Mouse (Mus musculus) kidney, embryonic 15.5 days (tissue): Measurements from ENCODE around the gene Bax. TPM values are rescaled to one million over a fixed set of nuclear protein-coding genes. Genes with fewer than 3 reads are reported as not detected.

ENCODE experiments used
- ATAC-seq: fragments of 200-750 bp; cut with Nextera tagmentation; replicated peaks from 2 replicates; pipeline ENCODE4 v1.8.0; 2017; ENCODE audit warnings: moderate TSS enrichment; ENCODE audit not compliant: low FRiP score
- H3K27ac ChIP-seq: fragments of 300-500 bp; sonication (generic); 2 replicates; pipeline ENCODE4 v1.5.1; 2015; ENCODE audit warnings: mild to moderate bottlenecking, inconsistent platforms
- H3K27me3 ChIP-seq: fragments of 300-500 bp; sonication (generic); 2 replicates; pipeline ENCODE4 v1.6.1; 2015; ENCODE audit warnings: inconsistent platforms
- H3K36me3 ChIP-seq: fragments of 300-500 bp; sonication (generic); 2 replicates; pipeline ENCODE4 v1.6.1; 2015; ENCODE audit warnings: inconsistent platforms
- H3K4me1 ChIP-seq: fragments of 300-500 bp; sonication (generic); 2 replicates; pipeline ENCODE4 v1.6.1; 2015; ENCODE audit warnings: inconsistent platforms
- H3K4me2 ChIP-seq: fragments of 300-500 bp; sonication (generic); 2 replicates; pipeline ENCODE4 v1.6.1; 2015; ENCODE audit warnings: moderate library complexity, mild to moderate bottlenecking, inconsistent platforms
- H3K4me3 ChIP-seq: fragments of 300-500 bp; sonication (generic); replicated peaks from 2 replicates; pipeline ENCODE4 v1.5.1; 2015; ENCODE audit warnings: mild to moderate bottlenecking, inconsistent platforms
- H3K9ac ChIP-seq: fragments of 300-500 bp; sonication (generic); 2 replicates; pipeline ENCODE4 v1.6.1; 2015; ENCODE audit warnings: mild to moderate bottlenecking, inconsistent platforms
- H3K9me3 ChIP-seq: fragments of 300-500 bp; sonication (generic); replicated peaks from 2 replicates; pipeline ENCODE4 v1.6.1; 2016; ENCODE audit warnings: inconsistent platforms
- WGBS: fragments of 180-500 bp; shearing (Covaris S2); methylation state at CpG from one replicate; pipeline ENCODE4 v1.1.7; 2015; ENCODE audit warnings: mixed read lengths; 5-methylcytosine and 5-hydroxymethylcytosine counted together
- microRNA-seq: library from miRNA; unstranded; fragments of <30 nt; microRNA quantifications from one replicate; pipeline ENCODE4, GENCODE M21; 2016
- polyA plus RNA-seq: library from polyadenylated mRNA; unstranded; fragments of >200 nt; fragmentation: Nextera tagmentation; extraction: Ambion mirVana; gene quantifications from 2 replicates; pipeline ENCODE4 v1.2.1, GENCODE M21; 2015

Bax gene
- polyA plus RNA-seq, 1 experiment from 2014 or later: 195 TPM

DNA sequence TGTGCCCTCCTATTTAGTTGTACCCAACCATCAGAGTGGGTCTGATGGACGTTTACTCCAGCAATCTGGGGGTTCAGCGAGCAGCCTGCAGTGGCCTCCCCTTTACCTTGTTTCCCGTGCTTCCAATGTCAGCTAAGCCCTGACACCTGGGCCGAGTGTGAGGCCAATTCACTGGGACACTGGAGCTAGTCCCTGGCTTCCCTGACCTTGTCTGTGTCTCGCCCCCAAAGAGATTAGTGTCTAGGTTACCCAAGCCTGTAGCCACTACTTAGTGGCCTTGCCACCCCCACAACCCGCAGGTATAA lies 46.1 kb downstream of the Bax start, which contains the start of gene Lhb:
TSS of gene Lhb (plus strand) at position 206 of the 305 bp plus-strand sequence.
- Histone ChIP-seq H3K9me3 (no peaks in the 10 kb centered on the region), H3K4me3 (no peak within 1 kb of the TSS), H3K27ac (no peak within 1 kb of the TSS), H3K4me1 (peaks cover 27% of the 10 kb centered on the region), H3K36me3 (peaks cover 50% of the 10 kb centered on the region), H3K27me3 (peaks cover 56% of the 10 kb centered on the region), H3K4me2 (peak within 1 kb of the TSS; percentile 36), H3K9ac (no peak within 1 kb of the TSS)
- no peak for ATAC-seq
- 50% methylated on average over 6 of the region's 6 CpGs for WGBS

- ATAC-seq: no peak
- H3K27ac ChIP-seq: no peak overlapping the region
- H3K4me2 ChIP-seq: peak overlapping the region; percentile 36
- WGBS: 13% methylated on average over 27 of the region's 27 CpGs
- no peak overlapping the region for H3K9ac ChIP-seq
- peaks cover 45% of the 10 kb centered on the region for H3K36me3 ChIP-seq
- H3K9me3 ChIP-seq: no peaks in the 10 kb centered on the region
- H3K4me3 ChIP-seq: no peak overlapping the region
- H3K27me3 ChIP-seq: peaks cover 62% of the 10 kb centered on the region
- peaks cover 32% of the 10 kb centered on the region for H3K4me1 ChIP-seq
Measured at GRCm38 (mm10) chr7:45419859-45420614, 46.7 kb downstream of the Bax start.

- H3K27ac ChIP-seq: no peak overlapping the region
- H3K27me3 ChIP-seq: peaks cover 81% of the 10 kb centered on the region
- no peak for ATAC-seq
- H3K9ac ChIP-seq: 0 out of 2 replicates have a peak overlapping the region, but pooled peaks have one; percentile 14
- H3K4me1 ChIP-seq: peaks cover 52% of the 10 kb centered on the region
- H3K36me3 ChIP-seq: peaks cover 25% of the 10 kb centered on the region
- WGBS: 8% methylated on average over 13 of the region's 13 CpGs
- no peaks in the 10 kb centered on the region for H3K9me3 ChIP-seq
- H3K4me2 ChIP-seq: peak overlapping the region; percentile 23; the same call in 1 of the 2 replicates
- no peak overlapping the region for H3K4me3 ChIP-seq
Measured at GRCm38 (mm10) chr7:45417962-45418492, 48.7 kb downstream of the Bax start.

DNA sequence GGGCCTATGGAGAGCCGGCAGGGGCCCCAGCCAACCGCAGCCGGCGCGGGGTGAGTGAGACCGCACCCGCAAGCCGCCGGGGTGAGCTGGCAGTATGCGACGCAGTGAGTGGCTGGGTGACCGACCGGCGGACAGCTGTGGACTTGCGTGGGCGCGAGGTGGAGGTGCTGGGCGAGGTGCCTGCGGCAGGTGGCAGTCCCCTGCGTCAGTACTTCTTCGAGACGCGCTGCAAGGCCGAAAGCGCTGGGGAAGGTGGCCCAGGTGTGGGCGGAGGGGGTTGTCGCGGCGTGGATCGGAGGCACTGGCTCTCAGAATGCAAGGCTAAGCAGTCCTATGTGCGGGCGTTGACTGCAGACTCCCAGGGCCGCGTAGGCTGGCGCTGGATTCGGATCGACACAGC lies 51.1 kb downstream of the Bax start:
- 9% methylated on average over 37 of the region's 37 CpGs for WGBS
- peak overlapping the region; percentile 29 for H3K4me3 ChIP-seq
- H3K4me1 ChIP-seq: peaks cover 54% of the 10 kb centered on the region
- peak overlapping the region; percentile 26; the same call in 1 of the 2 replicates for H3K9ac ChIP-seq
- peaks cover 97% of the 10 kb centered on the region for H3K27me3 ChIP-seq
- H3K36me3 ChIP-seq: peaks cover under 1% of the 10 kb centered on the region
- ATAC-seq: no peak
- no peaks in the 10 kb centered on the region for H3K9me3 ChIP-seq
- peak overlapping the region; percentile 52 for H3K4me2 ChIP-seq
- H3K27ac ChIP-seq: no peak overlapping the region

DNA sequence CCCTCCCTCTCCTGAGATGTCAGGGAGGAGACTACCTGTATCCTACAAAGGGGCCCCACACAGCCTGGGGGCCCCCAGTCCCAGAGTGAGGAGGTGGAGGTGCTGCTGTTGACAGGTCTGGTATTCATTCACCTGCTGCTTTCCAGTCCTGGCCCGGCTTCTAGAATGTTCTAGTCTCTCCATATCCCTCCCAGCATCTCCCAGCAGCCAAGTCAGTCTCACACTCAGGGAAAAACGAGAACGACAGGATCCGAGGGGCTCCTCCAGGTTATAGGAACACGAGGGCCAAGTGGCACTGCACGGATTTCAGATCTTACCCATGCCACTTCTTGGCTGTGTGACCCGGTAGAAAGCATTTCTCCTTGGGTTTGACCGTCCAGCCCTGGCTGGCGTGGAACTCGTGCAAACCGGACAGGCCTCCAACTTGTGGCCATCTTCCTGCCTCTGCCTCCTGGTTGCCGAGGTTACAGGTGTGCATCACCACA lies 51.9 kb downstream of the Bax start:
- Histone ChIP-seq H3K4me1 (peaks cover 46% of the 10 kb centered on the region), H3K9ac (no peak overlapping the region), H3K9me3 (no peaks in the 10 kb centered on the region), H3K27ac (no peak overlapping the region), H3K36me3 (no peaks in the 10 kb centered on the region), H3K27me3 (peaks cover 97% of the 10 kb centered on the region), H3K4me2 (peak overlapping the region; percentile 92), H3K4me3 (no peak overlapping the region; the same call in 1 of the 2 replicates)
- WGBS: 43% methylated on average over 12 of the region's 12 CpGs
- ATAC-seq: no peak

DNA sequence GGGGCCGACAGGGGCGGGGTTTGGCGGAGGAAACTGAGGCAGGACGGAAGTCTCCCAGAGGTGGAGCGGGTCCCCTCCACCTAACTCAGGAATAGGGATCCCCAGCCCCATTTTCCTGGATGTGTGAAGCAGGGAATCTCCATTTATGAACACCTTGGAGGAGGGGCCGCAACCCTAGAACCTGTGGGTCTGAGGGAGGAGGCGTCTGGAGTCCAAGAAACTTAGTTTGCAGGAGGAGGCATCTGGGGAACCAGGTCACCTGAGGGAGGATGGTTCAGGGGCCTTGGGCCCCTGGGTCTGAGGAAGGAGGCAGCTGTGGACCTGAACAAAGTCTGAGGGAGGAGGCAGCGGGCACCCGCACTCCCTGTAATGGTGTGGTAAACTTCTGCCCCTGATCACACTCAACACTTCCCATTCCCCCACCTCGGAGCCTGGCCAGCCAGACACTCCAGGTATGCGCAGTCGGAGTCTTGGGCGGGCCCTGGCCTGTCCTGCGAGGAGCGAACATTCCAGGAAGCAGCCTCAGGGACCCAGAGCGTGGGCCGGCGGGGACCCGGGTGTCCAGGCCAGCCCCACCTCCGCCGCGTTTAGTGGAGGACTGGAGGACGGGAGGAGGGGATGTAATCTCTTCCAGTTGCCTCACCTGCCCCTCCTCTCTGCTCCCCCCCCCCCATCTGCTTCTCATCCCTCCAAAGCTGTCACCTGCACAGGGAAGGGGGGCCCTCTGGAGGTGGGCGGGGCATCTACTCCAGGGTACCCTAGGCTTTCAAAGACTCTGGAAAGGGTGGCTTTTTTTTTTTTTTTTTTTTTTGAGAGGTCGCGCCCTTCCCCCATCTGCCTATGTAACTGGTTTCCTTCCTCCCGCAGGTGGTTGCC lies 52.6 kb downstream of the Bax start:
- WGBS: 2% methylated on average over 27 of the region's 27 CpGs
- Histone ChIP-seq H3K27me3 (peaks cover 97% of the 10 kb centered on the region), H3K9ac (peak overlapping the region; percentile 52), H3K9me3 (no peaks in the 10 kb centered on the region), H3K27ac (peak overlapping the region; percentile 42; the same call in 1 of the 2 replicates), H3K36me3 (no peaks in the 10 kb centered on the region), H3K4me1 (peaks cover 45% of the 10 kb centered on the region), H3K4me2 (peak overlapping the region; percentile 92), H3K4me3 (peak overlapping the region; percentile 55)
- peak; percentile 31 for ATAC-seq

DNA sequence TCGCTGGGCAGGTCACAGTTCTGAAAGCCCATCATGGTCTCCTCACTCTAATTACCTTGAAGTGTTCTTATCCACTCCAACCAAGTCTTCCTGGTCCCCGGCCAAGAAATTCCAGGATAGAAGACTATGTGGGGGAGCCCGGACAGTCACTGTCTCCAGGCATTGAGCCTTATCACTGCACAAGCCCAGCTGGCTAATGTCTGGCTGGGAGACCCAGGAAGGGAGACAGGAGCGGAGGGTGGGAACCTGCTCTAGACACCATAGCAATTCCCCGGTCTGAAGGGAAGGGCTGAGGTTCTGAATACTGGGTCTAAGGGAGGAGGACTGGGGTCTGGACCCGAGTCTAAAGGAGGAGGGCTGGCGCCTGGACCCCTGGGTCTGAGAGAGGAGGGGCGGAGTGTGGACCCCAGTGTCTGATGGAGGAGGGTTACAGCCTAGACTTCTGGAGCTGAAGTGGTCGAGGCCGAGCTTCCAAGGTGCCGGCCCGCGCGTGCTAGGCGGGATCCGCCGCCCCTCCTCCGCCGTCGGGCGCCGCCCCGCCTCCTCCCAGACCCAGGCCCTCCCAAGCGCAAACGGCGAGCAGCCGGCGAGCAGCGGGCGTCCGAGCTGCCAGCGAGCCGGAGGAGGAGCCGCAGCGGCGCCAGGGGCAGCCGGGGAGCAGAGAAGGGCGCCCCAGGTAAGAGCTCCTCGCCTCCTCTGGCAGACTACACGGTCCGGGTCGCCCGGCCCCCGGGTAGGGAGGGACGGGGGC lies 53.4 kb downstream of the Bax start, which contains the start of gene Ntf5:
TSS of gene Ntf5 (plus strand) at position 583 of the 751 bp plus-strand sequence.
- peak within 1 kb of the TSS; percentile 55 for H3K4me3 ChIP-seq
- peaks cover 42% of the 10 kb centered on the region for H3K4me1 ChIP-seq
- no peaks in the 10 kb centered on the region for H3K9me3 ChIP-seq
- H3K36me3 ChIP-seq: no peaks in the 10 kb centered on the region
- peaks cover 97% of the 10 kb centered on the region for H3K27me3 ChIP-seq
- H3K27ac ChIP-seq: peak within 1 kb of the TSS; percentile 42; the same call in 1 of the 2 replicates
- peak within 1 kb of the TSS; percentile 92 for H3K4me2 ChIP-seq
- 2% methylated on average over 35 of the region's 45 CpGs for WGBS
- peak within 1 kb of the TSS; percentile 52 for H3K9ac ChIP-seq
- ATAC-seq: peak; percentile 62

DNA sequence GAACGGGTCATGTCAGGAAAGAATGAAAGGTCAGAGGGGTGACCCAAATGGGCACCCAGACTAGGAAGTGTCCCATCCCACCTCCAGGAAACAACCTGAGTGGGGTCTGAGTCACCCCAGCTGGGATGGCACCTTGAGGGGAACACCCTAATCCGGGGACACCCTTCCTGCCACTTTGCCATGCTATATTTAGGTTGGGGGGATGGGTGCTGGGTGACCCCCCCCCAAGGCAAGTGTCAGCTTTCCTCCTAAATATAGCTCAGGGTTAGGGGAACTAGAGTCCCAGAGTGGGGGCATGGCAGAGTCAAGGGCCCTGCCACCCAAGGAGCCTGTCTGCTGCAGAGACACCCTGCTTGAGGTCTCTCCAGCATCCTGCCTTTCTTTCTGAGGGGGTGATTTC lies 54.3 kb downstream of the Bax start:
- Histone ChIP-seq H3K9me3 (no peaks in the 10 kb centered on the region), H3K4me3 (no peak overlapping the region), H3K27me3 (peaks cover 97% of the 10 kb centered on the region), H3K4me2 (no peak overlapping the region), H3K9ac (no peak overlapping the region), H3K36me3 (no peaks in the 10 kb centered on the region), H3K27ac (no peak overlapping the region), H3K4me1 (peaks cover 34% of the 10 kb centered on the region)
- ATAC-seq: no peak
- WGBS: 87% methylated on average over 2 of the region's 2 CpGs

Small RNAs within 50 kb of the gene (microRNA-seq; reads per million reads assigned to microRNA genes)
- not detected for gene Gm22133

Other genes with a start within 250 kb of the Bax start
- 1.2 and 2.4 TPM in 2 replicates for gene Cd37, start 227.8 kb downstream of the Bax start, polyA plus RNA-seq
- 0.10 and 0.23 TPM in 2 replicates for gene Slc6a16, start 225.8 kb downstream of the Bax start, polyA plus RNA-seq
- gene Slc6a21, start 189.4 kb downstream of the Bax start, polyA plus RNA-seq: not detected in 2 replicates
- 17.4 and 19.0 TPM in 2 replicates for gene Trpm4, start 133.1 kb downstream of the Bax start, polyA plus RNA-seq
- 2.1 and 2.5 TPM in 2 replicates for gene Hrc, start 131.6 kb downstream of the Bax start, polyA plus RNA-seq
- gene Ppfia3, start 99.9 kb downstream of the Bax start, polyA plus RNA-seq: 6.7 and 7.5 TPM in 2 replicates
- 0.41 and 0.96 TPM in 2 replicates for gene Lin7b, start 96.3 kb downstream of the Bax start, polyA plus RNA-seq
- 225 and 242 TPM in 2 replicates for gene Snrnp70, start 71.2 kb downstream of the Bax start, polyA plus RNA-seq
- gene Kcna7, start 61.2 kb downstream of the Bax start, polyA plus RNA-seq: not detected in 2 replicates
- 1.1 and 1.4 TPM in 2 replicates for gene Ntf5, start 53.2 kb downstream of the Bax start, polyA plus RNA-seq
- gene Lhb, start 46.1 kb downstream of the Bax start, polyA plus RNA-seq: not detected in 2 replicates
- 37.6 and 40.8 TPM in 2 replicates for gene Gys1, start 32.1 kb downstream of the Bax start, polyA plus RNA-seq
- 165 and 167 TPM in 2 replicates for gene Ruvbl2, start 28.8 kb downstream of the Bax start, polyA plus RNA-seq
- 4,509 and 4,690 TPM in 2 replicates for gene Ftl1, start 7.0 kb downstream of the Bax start, polyA plus RNA-seq
- gene Tulp2, start 15.0 kb upstream of the Bax start, polyA plus RNA-seq: 1.0 and 1.1 TPM in 2 replicates
- gene Gm45808, start 19.9 kb upstream of the Bax start, polyA plus RNA-seq: not detected in 2 replicates
- 3.3 and 3.5 TPM in 2 replicates for gene Dhdh, start 21.9 kb upstream of the Bax start, polyA plus RNA-seq
- gene Nucb1, start 43.5 kb upstream of the Bax start, polyA plus RNA-seq: 221 and 252 TPM in 2 replicates
- gene Ppp1r15a, start 59.4 kb upstream of the Bax start, polyA plus RNA-seq: 18.6 and 24.7 TPM in 2 replicates
- gene Plekha4, start 59.4 kb upstream of the Bax start, polyA plus RNA-seq: 4.5 and 5.1 TPM in 2 replicates
- 11.8 and 14.8 TPM in 2 replicates for gene Hsd17b14, start 88.0 kb upstream of the Bax start, polyA plus RNA-seq
- 75.4 and 78.5 TPM in 2 replicates for gene Bcat2, start 103.3 kb upstream of the Bax start, polyA plus RNA-seq
- 0.32 TPM in 1 of 2 replicates, not detected in the other for gene Fgf21, start 148.6 kb upstream of the Bax start, polyA plus RNA-seq
- 0.06 and 0.21 TPM in 2 replicates for gene Fut1, start 150.4 kb upstream of the Bax start, polyA plus RNA-seq
- gene Izumo1, start 154.9 kb upstream of the Bax start, polyA plus RNA-seq: 0.14 and 0.17 TPM in 2 replicates
- gene Rasip1, start 160.6 kb upstream of the Bax start, polyA plus RNA-seq: 16.1 and 18.0 TPM in 2 replicates
- gene Mamstr, start 173.1 kb upstream of the Bax start, polyA plus RNA-seq: 7.5 and 9.0 TPM in 2 replicates
- 0.42 and 3.7 TPM in 2 replicates for gene Fut2, start 199.5 kb upstream of the Bax start, polyA plus RNA-seq
- gene Ntn5, start 217.1 kb upstream of the Bax start, polyA plus RNA-seq: 0.21 and 0.24 TPM in 2 replicates
- gene Sec1, start 227.5 kb upstream of the Bax start, polyA plus RNA-seq: 0.19 and 0.29 TPM in 2 replicates
- gene Car11, start 232.9 kb upstream of the Bax start, polyA plus RNA-seq: 8.6 and 8.8 TPM in 2 replicates
- 3.7 and 4.7 TPM in 2 replicates for gene Dbp, start 238.2 kb upstream of the Bax start, polyA plus RNA-seq
- gene Rpl18, start 248.6 kb upstream of the Bax start, polyA plus RNA-seq: 1,132 and 1,166 TPM in 2 replicates